Comparison of ENCODE assay signal across 30 mouse cellular contexts in genomic region chr3:122133255-122133654, GRCm38 (mm10).
A peak's percentile ranks its signal among the peaks of the same experiment; 100 is the strongest.
DNase-seq lines count a peak whose midpoint lies in the region; ATAC-seq and TF ChIP-seq lines count a peak whose summit lies in the region.
"Had no signal": no experiment of that assay in that cellular context is flagged by ENCODE, and none has a peak within 500 bp of the region (broad histone marks: within the 10 kb centered on the region; RNA-seq: fewer than 3 reads in every experiment).

No protein-coding gene starts in this region.

- DNase-seq in heart, adult 11 months = no peak
- DNase-seq in heart, postnatal 0 days (ENCODE audit: low spot score) = no peak
- DNase-seq in heart, postnatal 14 days = no peak
- DNase-seq in midbrain, embryonic 11.5 days (ENCODE audit: low spot score, missing footprints) = peak; percentile 28
- DNase-seq in ovary, postnatal 14 days (ENCODE audit: low spot score) = no peak
- DNase-seq: adrenal gland, adult 2 months; adrenal gland, postnatal 36 days; B cell, adult 2 months; cerebellum, adult 2 months; cerebellum, postnatal 14 days; gastrocnemius, postnatal 25 days; heart, adult 18-20 months; kidney, adult 9 months; kidney, postnatal 10 days; layer of hippocampus, adult 9-11 months; liver; lung, adult 2 months; right cerebral cortex, adult 18-20 months; spleen, adult 18-20 months; thymus, adult 2 months; thymus, postnatal 36 days had no signal

- no peaks in the 10 kb centered on the region; the same call in 1 of the 2 replicates for H3K27me3 ChIP-seq in heart, embryonic 12.5 days (replicated peaks)
- no peaks in the 10 kb centered on the region for H3K27me3 ChIP-seq in heart, postnatal 0 days (ENCODE audit: control insufficient read depth, insufficient read depth, low read length)
- no peaks in the 10 kb centered on the region; the same call in 1 of the 2 replicates for H3K27me3 ChIP-seq in midbrain, embryonic 11.5 days (ENCODE audit: control insufficient read depth, insufficient read depth, low read length)
- H3K27me3 ChIP-seq in midbrain, embryonic 13.5 days = no peaks in the 10 kb centered on the region
- H3K27me3 ChIP-seq: forebrain, embryonic 13.5 days; hindbrain, embryonic 12.5 days had no signal

- ATAC-seq in heart, embryonic 12.5 days (ENCODE audit: insufficient number of reproducible peaks, low FRiP score) = peak; percentile 51; the same call in 1 of the 2 replicates
- no peak for ATAC-seq in heart, postnatal 0 days (ENCODE audit: insufficient read depth, low read depth)
- ATAC-seq in midbrain, embryonic 11.5 days (ENCODE audit: low FRiP score) = no peak
- ATAC-seq in midbrain, embryonic 13.5 days = no peak
- ATAC-seq: activated CD4-positive, CD25-positive, alpha-beta regulatory T cell, adult 4 months; forebrain, embryonic 13.5 days; hindbrain, postnatal 0 days; intestine, embryonic 16.5 days; midbrain, embryonic 16.5 days had no signal

- H3K27ac ChIP-seq in heart, embryonic 12.5 days (ENCODE audit: poor library complexity, severe bottlenecking) = peak overlapping the region; percentile 82
- H3K27ac ChIP-seq in heart, postnatal 0 days (ENCODE audit: low read depth) = peak overlapping the region; percentile 84
- no peak overlapping the region for H3K27ac ChIP-seq in midbrain, embryonic 11.5 days (ENCODE audit: low read depth, low read length)
- no peak overlapping the region for H3K27ac ChIP-seq in midbrain, embryonic 13.5 days
- H3K27ac ChIP-seq: forebrain, embryonic 13.5 days; hindbrain, embryonic 12.5 days; hindbrain, postnatal 0 days; liver, embryonic 14.5 days had no signal

- H3K9ac ChIP-seq in heart, embryonic 12.5 days = 0 out of 2 replicates have a peak overlapping the region, but pooled peaks have one; percentile 19
- no peak overlapping the region for H3K9ac ChIP-seq in heart, postnatal 0 days (replicated peaks; ENCODE audit: low read depth, low read length)
- H3K9ac ChIP-seq in midbrain, embryonic 11.5 days (ENCODE audit: low read length) = no peak overlapping the region
- H3K9ac ChIP-seq in midbrain, embryonic 13.5 days (replicated peaks) = no peak overlapping the region
- H3K9ac ChIP-seq: forebrain, embryonic 13.5 days; hindbrain, embryonic 12.5 days; liver, embryonic 14.5 days had no signal

- no peaks in the 10 kb centered on the region for H3K9me3 ChIP-seq in heart, embryonic 12.5 days (replicated peaks)
- no peaks in the 10 kb centered on the region for H3K9me3 ChIP-seq in heart, postnatal 0 days (replicated peaks; ENCODE audit: control insufficient read depth, low read length)
- H3K9me3 ChIP-seq in midbrain, embryonic 11.5 days (ENCODE audit: control insufficient read depth, low read length) = no peaks in the 10 kb centered on the region
- no peaks in the 10 kb centered on the region for H3K9me3 ChIP-seq in midbrain, embryonic 13.5 days
- H3K9me3 ChIP-seq: forebrain, embryonic 13.5 days; hindbrain, embryonic 12.5 days had no signal

- TF ChIP-seq EP300 in heart, postnatal 0 days (IDR thresholded peaks at IDR 0.05; ENCODE audit: low read depth) = peak; percentile 84

- intact Hi-C loops in heart, postnatal 14 days (cut with DNase I) = no loop called here

- H3K36me3 ChIP-seq in heart, embryonic 12.5 days = no peaks in the 10 kb centered on the region
- no peaks in the 10 kb centered on the region; the same call in 1 of the 2 replicates for H3K36me3 ChIP-seq in heart, postnatal 0 days (replicated peaks; ENCODE audit: control insufficient read depth, insufficient read depth, low read length)
- no peaks in the 10 kb centered on the region for H3K36me3 ChIP-seq in midbrain, embryonic 11.5 days (ENCODE audit: control insufficient read depth, insufficient read depth, low read length)
- no peaks in the 10 kb centered on the region for H3K36me3 ChIP-seq in midbrain, embryonic 13.5 days
- H3K36me3 ChIP-seq: hindbrain, embryonic 12.5 days had no signal

- no peak for TF ChIP-seq CTCF in heart, postnatal 0 days (IDR thresholded peaks at IDR 0.05; ENCODE audit: low read depth)

- 2% methylated on average over 5 of the region's 5 CpGs for WGBS in heart, embryonic 12.5 days
- 23% methylated on average over 5 of the region's 5 CpGs for WGBS in heart, postnatal 0 days
- WGBS in midbrain, embryonic 11.5 days = 78% methylated on average over 5 of the region's 5 CpGs
- WGBS in midbrain, embryonic 13.5 days = 87% methylated on average over 5 of the region's 5 CpGs

- no peak overlapping the region for H3K4me3 ChIP-seq in heart, embryonic 12.5 days
- no peak overlapping the region for H3K4me3 ChIP-seq in heart, postnatal 0 days (ENCODE audit: low read depth, low read length)
- no peak overlapping the region for H3K4me3 ChIP-seq in midbrain, embryonic 11.5 days (ENCODE audit: low read depth, low read length)
- H3K4me3 ChIP-seq in midbrain, embryonic 13.5 days (replicated peaks) = no peak overlapping the region
- H3K4me3 ChIP-seq: forebrain, embryonic 13.5 days; hindbrain, embryonic 12.5 days had no signal

- H3K4me1 ChIP-seq in heart, embryonic 12.5 days (replicated peaks) = peaks cover 64% of the 10 kb centered on the region
- peaks cover 59% of the 10 kb centered on the region for H3K4me1 ChIP-seq in heart, postnatal 0 days (ENCODE audit: control insufficient read depth, insufficient read depth)
- H3K4me1 ChIP-seq in midbrain, embryonic 11.5 days (ENCODE audit: control insufficient read depth, insufficient read depth, low read length) = 0 out of 2 replicates have a peak, but pooled peaks cover 2% of the 10 kb centered on the region
- peaks cover 13% of the 10 kb centered on the region for H3K4me1 ChIP-seq in midbrain, embryonic 13.5 days (replicated peaks)

- peak overlapping the region; percentile 29 for H3K4me2 ChIP-seq in heart, embryonic 12.5 days
- H3K4me2 ChIP-seq in heart, postnatal 0 days (ENCODE audit: low read depth, low read length) = no peak overlapping the region
- H3K4me2 ChIP-seq in midbrain, embryonic 11.5 days = no peak overlapping the region
- no peak overlapping the region for H3K4me2 ChIP-seq in midbrain, embryonic 13.5 days (replicated peaks)
- H3K4me2 ChIP-seq: forebrain, embryonic 13.5 days; hindbrain, embryonic 12.5 days had no signal

Comparison
In these comparisons a context has a peak if more than half of its experiments do, and no peak if none do; other contexts are left out.
1. H3K27ac ChIP-seq: peak in heart, embryonic 12.5 days (single experiment) and heart, postnatal 0 days (single experiment); none in midbrain, embryonic 11.5 days (single experiment) and midbrain, embryonic 13.5 days (single experiment).